Mouse (Mus musculus) ovary, postnatal 36 days (tissue): ENCODE results near the gene Eif4g3.
"Not testable (repeated sequence)": the region's sequence is repeated elsewhere in the genome, so short reads cannot be mapped to it uniquely, and the experiment has no call there.

Experiments used
- DNase-seq: peaks from one replicate; pipeline ENCODE4 v3.0.0; 2022; ENCODE audit warnings: low spot score, mixed read lengths

Gene Eif4g3

DNA sequence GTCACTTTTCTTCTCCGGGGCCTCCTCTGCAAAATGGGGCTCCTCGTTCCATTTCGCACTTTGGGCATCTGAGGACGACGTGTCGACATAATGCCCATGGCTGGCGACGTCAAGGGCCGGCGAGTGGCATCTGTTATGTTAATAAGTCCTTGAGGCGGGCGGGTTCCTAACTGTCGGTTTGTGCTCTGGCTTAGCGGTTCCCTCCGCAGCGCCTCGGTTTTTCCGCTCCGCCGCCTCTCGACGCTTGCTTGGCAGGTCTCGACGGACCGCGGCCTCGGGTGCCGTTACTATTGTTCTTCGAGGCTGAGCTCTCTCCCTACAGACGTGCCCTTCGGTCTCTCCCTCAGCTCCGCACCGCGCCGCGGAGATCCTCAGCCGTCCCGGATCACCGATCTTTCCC lies at the start of gene Eif4g3:
Gene Eif4g3, plus strand, starts transcription at position 133 of the 400 bp plus-strand sequence.
- DNase-seq: no peak

DNA sequence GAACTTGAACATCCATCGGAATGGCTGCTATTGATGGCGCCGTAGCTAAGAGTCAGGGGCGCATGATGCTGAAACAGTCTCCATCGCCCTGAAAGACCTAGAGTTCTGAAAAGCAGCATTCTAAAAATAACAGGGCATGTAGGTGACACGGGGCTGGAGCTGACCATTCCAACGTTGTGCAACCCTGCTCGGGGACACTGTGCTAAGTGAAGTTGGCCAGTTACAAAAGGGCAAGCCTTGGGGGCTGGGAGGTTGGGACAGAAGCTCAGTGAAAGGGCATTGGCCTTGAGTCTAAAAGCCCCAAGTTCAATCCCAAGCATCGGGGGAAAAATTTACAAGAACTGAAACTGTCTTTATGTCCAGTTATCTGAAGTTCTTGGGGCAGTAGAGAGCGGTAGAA lies 49.3 kb upstream of the Eif4g3 start:
- DNase-seq: no peak

DNA sequence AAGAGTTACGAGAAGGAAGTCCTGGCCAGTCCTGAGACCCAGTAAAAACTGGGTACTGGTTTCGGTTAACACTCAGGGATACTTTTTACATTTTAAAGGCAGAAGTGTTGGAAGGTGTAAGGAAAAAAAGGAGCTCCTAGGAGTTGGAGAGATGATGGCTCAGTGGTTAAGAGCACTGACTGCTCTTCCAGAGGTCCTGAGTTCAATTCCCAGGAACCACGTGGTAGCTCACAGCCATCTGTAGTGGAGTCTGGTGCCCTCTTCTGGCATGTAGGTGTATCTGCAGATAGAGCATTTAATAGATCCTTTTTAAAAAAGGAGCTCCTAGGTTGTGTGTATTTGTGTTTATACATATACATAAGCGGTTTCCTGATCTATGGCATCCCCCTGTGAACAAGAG lies 47.4 kb upstream of the Eif4g3 start:
- DNase-seq: no peak

DNA sequence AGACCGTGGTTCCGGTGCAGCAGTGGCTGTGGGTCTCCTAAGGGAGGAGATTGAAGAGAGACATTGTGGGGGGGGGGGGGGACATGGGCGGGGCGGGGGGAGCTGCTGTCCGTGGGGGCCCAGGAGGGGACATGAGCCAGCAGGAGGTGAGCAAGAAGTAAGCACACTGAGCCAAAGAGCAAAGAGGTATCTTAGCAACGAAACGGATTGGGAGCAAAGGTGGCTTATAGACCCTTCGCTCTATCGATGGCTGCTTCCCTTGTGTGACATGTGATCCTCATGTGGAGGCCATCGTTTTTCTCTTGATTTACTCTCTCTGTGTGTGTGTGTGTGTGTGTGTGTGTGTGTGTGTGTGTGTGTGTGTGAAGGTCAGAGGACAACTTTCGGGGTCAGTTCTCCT lies 46.4 kb upstream of the Eif4g3 start:
- DNase-seq: no peak

DNA sequence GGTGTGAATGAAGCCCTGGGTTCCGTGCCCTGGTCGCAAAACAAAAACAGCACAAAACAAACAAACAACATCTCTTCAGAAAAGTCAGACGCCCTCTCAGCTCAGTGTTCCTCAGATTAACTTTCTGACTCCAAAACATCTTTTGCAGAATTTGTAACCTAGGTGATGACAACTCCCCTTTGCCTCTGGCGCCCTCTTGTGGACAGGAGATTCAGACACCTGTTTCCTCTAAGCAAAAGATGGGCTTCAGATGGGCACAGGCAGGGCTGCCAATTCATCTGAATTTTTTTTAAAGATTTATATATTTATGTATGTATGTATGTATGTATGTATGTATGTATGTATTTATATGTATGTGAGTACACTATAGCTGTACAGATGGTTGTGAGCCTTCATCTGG lies 40.0 kb upstream of the Eif4g3 start:
- peak; percentile 68 for DNase-seq

DNA sequence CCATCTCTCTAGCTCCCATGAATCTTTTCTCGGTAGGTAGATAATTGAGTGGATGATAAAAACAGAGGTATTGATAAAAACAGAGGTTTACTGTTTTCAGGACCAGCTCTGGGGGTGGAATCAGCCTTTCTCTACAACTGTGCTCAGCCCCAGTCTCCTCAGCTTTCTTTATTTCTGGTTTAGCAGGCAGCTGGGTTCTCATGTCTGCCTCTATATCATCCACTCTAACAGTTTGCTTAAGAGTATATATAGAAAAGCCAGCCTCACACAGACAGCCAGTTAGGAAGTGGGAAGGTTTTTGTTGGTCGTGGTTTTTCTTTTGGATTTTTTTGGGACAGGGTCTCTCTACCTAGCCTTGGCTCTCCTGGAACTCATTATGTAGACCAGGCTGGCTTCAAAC lies 38.6 kb upstream of the Eif4g3 start:
- DNase-seq: no peak

DNA sequence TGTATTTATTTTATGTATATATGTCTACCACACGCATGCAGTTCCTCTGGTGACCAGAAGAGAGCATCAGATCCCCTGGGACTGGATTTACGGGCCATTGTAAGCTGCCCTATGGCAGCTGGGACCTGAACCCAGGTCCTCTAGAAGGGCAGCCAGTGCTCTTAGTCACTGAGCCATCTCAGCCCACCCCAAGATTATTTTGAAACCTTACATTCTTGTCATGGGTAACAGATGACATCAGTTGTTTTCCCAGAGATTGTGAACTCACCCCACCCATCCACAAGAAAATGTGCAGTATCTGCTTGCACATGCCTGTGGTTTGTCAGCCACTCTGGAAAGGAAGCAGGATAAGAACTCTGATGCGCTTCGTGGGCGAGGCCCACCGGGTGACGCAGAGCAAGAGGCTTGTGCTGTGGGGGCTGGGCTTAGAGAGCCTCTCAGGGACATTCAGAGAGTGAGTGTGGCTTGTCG lies 37.9 kb upstream of the Eif4g3 start:
- no peak for DNase-seq

DNA sequence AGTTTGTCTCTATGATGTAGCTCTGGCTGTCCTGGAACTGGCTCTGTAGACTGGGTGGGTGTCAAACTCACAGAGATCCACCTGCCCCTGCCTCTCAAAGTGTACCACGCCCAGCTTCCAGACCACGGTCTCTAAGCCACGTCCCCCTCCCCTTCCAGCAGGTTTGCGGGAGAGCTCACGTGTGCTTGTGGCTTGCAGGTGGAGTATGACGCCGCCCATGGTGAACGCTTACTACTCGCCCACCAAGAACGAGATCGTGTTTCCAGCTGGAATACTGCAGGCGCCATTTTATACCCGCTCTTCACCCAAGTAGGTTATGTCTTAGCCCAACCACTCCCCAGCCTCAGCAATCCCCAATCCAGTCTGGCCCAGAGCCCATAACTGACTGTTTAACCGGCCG lies 36.6 kb upstream of the Eif4g3 start:
- no peak for DNase-seq

DNA sequence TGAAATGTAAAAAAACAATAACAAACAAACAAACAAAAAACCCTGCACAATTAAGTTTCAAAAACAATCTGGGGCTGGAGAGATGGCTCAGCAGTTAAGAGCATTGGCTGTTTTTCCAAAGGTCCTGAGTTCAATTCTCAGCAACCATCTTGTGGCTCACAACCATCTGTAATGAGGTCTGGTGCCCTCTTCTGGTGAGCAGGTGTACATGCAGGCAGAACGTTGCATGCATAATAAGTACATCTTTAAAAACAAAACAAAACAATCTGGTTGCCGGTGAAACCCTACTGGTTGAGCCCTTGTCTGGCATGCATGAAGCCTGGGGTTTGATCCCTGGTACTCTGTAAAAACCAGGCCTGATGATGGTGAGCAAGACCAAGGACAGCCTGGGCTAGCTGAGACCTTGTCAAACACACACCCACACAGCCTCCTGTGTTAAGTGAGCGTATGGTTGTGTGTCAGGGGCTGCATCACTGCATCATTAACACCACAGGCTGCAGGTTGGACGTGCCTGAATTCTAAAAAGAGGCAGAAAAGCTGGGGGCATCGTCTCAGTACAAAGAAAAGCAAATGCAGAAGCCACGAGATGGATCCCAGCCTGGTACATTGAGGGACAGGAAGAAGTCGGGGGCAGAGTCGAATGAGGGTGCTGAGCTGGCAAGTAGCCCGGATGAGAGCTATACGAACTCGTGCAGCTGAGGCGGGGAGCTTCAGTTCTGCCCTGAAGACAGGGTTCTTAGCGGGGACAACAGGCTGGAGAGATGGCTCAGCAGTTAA lies 32.7 kb upstream of the Eif4g3 start:
- DNase-seq: no peak

DNA sequence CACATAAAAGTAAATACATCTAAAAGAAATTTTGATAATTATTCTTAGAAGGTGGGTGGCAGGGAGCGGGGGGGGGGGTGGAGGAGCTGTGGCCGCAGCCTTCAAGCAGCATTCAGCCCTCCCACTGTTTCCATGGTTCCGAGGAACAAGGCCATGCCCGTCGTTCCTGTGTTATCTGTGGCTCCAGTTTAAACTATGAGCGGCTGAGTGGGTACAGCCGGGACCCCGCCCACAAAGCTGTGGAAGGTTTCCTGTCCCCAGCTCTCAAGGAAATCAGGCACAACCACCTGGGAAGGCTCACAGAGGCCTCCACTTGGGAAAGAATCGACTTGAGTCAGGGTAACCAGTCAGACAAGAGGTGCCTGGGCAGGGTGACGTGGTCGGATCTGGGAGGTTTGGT lies 32.1 kb upstream of the Eif4g3 start:
- peak; percentile 58 for DNase-seq

DNA sequence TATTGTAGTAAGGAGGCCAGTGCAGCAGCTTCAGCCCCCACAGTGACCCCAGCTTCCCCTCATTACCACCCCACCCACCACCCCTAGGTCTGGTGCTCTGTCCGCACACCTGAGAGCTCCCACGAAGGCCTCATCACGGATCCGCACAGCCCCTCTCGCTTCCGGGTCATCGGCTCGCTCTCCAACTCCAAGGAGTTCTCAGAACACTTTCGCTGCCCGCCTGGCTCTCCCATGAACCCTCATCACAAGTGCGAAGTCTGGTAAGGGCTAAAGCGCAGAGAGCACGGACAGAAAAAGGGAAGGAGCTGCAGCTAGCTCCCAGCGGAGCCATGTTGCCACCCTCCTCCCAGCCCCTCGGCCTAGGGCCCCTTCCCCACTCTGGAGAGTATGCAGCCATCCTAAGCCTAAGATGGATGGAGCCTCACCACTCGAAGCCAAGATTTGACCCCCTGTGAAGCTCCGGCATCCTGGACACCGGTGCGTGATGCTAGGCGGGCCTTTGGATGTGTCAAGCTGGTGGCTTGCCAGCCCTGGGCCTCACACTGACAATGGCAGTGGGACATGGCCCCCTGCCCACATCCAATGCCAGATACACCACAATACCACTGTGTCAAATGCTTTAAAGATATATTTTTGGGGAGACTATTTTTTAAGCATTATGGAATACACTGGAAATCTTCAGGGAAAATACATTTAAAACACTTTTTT lies 30.0 kb upstream of the Eif4g3 start:
- DNase-seq: no peak

DNA sequence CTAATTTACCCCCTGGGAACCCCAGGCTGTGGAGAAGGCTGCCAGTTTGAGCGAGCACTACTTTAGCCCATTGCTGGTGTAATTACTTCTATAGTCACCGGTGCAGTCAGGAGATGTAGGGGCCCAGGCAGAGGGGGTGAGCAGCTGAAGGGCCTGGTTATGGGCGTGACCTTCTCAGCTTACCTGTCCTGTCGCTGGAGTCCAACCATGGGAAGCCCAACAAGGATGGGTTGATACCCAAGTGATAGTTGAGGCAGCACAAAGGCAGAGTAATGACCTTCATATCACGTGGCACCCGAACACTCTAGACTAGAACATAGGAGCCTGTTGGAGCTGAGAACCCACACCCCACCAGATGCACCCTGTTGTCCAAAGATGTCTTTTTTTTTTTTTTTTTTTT lies 29.4 kb upstream of the Eif4g3 start:
- DNase-seq: no peak

DNA sequence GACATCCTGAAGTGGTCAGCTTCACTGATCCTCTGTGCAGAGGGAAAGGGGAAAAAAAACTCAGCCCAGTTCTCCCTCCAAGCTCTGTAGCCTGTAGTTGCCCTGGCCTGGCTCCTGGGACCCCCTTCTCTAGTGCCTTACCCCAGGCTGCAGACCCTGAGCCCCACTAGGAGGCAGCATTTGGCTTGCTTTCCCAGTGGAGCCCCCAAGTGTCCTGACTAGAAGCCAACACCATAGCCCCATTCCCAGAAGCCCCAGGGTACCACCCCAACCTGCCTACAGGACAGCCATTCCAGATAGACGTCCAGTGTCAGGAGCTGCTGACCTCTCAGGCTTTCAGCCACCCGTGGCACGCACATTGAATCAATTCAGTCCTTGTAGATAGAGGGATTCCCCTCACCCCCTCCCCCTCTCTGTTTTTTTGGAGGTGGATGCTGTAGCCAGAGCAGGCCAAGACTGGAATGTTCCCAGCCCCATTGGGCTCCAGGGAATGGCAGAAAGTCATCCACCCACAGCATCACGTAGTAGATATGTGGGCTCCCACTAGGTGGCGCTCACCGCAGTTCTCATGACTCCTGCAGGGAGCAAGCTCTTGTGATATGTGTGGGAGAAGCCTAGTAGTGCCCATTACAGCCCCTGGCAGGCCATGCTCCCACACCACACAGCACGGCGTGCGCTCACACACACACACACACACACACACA lies 28.8 kb upstream of the Eif4g3 start:
- peak; percentile 75 for DNase-seq

DNA sequence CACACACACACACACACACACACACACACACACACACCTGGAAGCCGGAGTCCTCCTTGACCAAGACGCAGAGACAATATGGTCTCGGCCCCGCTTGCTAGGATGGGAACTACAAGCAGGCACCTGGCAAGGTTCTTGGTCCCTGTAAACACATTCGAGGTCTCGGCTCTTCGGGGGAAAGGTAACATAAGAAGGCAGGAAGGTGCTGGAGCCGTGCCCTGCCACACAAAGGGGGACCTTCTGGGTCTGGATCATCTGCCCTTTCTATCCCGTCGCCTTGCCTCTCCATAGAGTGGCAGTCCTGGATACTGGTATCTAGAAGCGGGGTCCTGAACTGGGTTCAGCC lies 28.3 kb upstream of the Eif4g3 start:
- no peak for DNase-seq

DNA sequence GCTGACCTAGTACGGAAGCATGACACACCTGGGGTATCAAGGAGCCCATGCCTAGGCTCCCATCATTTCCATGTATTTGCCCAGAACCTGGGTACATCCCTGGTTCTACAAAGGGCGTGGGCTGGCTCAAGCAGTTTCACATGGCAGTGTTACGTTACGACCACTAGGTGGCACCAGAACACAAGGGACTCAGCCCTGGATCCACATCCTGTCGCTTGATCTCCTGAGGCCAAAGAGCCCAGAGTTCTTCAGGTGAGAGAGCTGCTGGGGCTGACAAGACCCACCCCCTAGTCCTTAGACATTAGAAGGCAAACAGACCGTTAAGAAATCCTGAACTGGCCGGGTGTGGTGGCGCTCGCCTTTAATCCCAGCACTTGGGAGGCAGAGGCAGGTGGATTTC lies 24.6 kb upstream of the Eif4g3 start:
- peak; percentile 59 for DNase-seq

DNA sequence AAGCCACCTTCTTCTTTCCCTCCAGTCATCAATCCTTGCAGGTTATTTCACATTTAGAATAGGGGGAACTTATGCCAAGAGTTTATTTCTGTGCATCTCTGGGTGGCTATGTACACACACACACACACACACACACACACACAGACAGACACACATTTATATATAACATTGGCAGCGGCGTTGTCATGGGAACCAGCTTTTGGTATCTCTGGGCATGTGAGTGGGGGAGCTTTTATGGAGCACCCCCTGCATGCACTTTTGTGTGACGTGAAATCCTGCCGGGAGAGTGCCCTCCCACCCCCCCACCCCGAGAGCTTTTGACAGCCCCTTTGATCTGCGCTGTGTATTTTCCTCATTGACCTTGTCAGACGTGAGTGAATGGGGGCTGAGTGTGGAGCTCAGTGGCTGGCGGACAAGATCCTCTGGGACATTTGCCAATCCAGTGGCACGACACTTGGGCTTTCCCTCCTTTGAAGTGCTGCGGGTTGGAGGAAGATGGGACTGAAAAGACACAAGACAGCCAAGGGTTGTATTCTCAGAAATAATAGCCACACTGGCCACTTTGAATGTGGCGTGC lies 22.1 kb upstream of the Eif4g3 start:
- DNase-seq: not testable (repeated sequence)

DNA sequence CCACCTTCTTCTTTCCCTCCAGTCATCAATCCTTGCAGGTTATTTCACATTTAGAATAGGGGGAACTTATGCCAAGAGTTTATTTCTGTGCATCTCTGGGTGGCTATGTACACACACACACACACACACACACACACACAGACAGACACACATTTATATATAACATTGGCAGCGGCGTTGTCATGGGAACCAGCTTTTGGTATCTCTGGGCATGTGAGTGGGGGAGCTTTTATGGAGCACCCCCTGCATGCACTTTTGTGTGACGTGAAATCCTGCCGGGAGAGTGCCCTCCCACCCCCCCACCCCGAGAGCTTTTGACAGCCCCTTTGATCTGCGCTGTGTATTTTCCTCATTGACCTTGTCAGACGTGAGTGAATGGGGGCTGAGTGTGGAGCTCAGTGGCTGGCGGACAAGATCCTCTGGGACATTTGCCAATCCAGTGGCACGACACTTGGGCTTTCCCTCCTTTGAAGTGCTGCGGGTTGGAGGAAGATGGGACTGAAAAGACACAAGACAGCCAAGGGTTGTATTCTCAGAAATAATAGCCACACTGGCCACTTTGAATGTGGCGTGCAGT lies 17.9 kb upstream of the Eif4g3 start:
- not testable (repeated sequence) for DNase-seq

DNA sequence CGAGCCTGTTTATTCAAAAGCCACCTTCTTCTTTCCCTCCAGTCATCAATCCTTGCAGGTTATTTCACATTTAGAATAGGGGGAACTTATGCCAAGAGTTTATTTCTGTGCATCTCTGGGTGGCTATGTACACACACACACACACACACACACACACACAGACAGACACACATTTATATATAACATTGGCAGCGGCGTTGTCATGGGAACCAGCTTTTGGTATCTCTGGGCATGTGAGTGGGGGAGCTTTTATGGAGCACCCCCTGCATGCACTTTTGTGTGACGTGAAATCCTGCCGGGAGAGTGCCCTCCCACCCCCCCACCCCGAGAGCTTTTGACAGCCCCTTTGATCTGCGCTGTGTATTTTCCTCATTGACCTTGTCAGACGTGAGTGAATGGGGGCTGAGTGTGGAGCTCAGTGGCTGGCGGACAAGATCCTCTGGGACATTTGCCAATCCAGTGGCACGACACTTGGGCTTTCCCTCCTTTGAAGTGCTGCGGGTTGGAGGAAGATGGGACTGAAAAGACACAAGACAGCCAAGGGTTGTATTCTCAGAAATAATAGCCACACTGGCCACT lies 13.7 kb upstream of the Eif4g3 start:
- not testable (repeated sequence) for DNase-seq

DNA sequence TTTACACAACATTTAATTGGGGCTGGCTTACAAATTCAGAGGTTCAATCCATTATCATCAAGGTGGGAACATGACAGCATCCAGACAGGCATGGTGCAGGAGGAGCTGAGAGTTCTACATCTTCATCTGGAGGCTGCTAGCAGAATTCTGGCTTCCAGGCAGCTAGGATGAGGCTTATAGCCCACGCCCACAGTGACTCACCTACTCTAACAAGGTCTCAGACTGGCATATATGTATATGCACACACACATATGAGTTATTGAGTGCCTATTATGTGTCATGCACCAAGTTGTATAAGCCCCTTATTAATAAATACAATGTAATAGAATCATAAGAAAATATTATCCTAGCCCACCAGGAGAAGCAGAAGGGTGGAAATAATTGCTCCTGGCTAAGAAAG lies 10.0 kb upstream of the Eif4g3 start:
- no peak for DNase-seq

DNA sequence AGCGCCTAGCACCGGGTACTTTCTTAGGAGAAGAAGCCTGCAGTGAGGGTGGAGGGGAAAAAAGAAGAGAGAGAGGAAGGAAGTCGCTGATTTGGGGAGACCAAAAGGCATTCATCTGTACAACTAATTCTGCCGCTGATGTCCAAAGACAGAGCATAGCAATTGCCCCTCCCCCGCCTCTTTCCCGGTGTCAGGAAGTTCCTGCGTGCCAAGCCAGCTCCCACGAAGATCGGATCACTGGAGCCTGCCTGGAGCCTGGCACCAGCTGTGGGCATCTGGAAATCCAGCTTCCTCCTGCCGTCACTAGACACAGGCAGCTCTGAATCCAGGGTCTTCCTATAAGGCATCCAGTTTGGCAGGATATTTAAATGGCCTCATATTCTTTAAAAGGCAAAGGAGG lies 8.6 kb upstream of the Eif4g3 start:
- DNase-seq: peak; percentile 50

DNA sequence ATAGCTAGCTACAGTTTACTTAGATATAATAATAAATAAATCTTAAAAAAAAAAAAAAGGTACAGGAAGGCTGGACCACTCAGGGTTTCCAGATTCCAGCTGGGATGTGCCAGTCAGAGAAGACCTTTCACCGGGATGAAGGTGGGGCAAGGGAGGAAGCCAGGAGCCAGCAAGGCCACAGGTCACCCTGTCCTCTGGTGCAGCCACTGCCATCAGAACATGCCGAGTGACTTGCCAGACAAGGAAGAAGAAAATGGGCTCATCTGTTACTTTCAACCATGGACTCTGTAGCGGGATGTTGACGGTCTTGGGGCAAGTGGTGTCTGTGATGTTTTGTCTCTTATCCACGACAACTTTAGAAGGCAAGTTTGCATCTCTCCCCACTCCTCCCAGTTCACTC lies 8.1 kb upstream of the Eif4g3 start:
- DNase-seq: no peak

DNA sequence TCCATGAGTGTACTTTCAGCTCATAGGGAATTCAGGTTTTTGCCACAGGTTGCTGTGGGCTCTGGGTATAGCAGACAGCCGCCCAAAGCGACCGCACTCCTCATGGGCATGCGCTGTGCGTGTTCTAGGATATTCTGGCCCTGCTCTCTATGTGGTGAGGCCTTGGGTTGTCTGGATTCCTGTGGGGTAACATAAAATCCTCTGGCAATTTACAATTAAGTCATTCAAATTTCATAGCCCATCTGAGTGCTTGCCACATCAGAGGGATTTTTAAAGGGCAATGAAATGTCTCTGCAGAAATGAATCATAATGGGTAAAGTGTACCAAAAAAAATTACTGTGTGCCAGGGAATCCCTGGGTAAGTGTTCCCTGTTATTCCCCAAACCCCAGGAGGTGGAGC lies 3.4 kb upstream of the Eif4g3 start:
- no peak for DNase-seq
